Mouse (Mus musculus) ZHBTc4 (cell line): ENCODE data around the gene Insig2.

Source experiments
- DNase-seq: peaks from one replicate; pipeline ENCODE4 v3.0.0-alpha.2; 2011; ENCODE audit warnings: low read depth, low spot score

Insig2 gene

DNA sequence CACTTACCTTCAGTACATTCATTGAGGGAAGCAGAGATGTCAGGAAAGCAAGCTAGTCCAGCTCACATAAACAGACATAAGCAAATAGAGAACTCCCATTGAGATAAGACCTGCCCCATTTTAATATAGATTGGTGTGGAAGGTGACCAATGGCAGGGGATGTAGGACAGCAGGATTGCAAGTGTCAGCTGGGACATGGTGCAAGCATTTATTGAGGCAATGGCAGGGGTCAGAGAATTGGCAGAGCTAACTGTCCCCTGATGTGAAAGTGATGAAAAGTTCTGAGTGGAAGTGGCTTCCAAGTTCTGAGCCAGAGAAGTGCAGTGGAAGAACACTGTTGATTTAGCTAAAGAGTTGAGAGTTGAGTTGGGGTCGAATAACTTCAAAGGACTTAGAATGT, at the start of gene Insig2:
Gene Insig2 (minus strand): TSS at position 105 of the 400 bp plus-strand sequence.
- no peak for DNase-seq

DNA sequence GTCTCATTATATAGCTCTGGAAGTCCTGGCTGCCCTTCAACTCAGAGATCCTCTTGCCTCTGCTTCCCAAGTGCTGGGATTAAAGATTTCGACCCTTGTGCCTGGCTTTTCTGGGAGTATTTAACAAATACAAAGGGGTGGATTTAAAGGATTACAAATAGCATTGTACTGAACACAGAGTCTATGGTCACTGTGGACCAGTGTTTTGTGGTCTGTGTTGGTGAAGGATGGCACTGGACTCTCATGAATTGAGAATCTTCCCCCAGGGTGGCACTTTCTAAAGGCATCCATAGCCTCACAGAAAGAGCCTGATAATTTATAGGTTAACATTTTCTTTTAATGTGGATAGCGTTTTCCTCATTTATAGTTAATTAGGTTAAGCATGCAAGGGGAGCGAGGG, 49.2 kb upstream of the Insig2 start:
- DNase-seq = no peak

DNA sequence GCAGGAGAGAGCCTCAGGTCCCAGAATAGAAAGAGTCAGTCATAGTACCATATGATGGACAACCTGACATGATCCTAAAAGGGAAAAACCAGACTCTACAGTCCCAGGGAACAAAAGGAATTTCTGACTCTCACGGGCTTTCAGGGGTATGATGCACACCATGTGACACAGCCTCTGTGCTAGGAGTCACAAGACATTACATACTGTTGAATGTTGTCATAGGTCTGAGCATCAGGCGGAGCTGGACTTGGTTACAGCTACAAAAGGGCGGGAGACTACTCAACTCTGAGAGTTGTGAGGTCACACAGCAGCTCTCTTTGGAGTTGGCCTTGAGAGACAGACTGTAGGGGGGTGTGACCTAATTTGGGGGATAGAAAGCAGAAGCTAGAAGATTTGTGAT, 47.6 kb upstream of the Insig2 start:
- DNase-seq = no peak

DNA sequence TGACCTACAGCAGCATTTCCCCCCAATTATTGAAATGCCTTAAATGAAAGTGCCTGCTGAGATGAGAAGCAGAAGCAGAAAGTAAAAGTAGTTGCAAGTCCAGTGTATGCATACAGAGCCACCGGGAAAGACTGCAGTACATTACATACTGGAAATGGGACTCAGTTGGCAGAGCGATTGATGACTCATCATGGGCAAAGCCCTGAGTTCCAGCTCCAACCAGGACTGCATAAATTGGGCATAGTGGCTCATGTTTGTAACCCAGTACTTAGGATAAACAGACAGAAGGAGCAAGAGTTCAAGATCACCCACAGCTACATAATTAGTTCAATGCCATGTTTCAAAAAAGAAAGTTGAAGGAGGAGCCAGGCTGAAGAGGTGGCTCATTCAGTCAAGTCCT, 45.5 kb upstream of the Insig2 start:
- no peak for DNase-seq

DNA sequence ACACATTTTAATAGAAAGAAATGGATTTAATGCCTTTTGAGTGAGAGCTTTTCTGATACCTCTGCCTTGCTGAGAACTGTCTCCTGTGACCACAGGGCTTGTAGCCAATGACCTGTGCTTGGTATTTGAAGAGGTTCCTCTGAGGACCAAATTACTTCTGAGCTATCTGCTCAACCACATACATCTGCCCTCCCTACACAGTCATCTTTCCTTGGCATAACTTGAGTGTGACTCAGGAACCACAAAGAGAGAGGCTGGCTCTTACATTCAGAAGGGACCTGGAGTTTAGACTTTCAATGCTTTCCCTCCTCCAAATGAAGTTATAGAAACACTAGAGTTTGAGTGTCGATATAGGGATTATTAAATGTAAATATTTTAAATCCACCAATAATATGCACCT, 45.0 kb upstream of the Insig2 start:
- DNase-seq = no peak

DNA sequence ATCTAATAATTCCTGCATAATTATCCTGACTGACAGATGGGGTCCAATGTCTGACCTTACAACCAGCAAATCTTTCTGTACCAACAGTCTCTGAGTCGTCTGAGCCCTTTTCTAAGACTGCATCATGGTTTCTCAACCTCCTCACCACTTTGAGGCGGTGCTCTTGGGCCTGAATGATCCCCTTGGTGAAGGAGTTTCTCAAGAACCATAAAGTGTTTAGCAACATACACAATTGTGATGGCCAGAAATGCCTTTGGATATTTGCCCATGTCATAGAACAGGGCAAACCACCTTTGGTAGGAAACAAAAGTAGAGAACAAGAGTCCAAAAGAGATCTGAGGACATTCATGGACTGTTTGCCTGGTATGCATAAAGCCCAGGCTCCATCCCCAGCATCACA, 41.2 kb upstream of the Insig2 start:
- DNase-seq = no peak

GRCm38 (mm10) chr1:121372656-121373055, 40.3 kb upstream of the Insig2 start:
- DNase-seq = no peak

GRCm38 (mm10) chr1:121371449-121371848, 39.1 kb upstream of the Insig2 start:
- no peak for DNase-seq

- no peak for DNase-seq
Measured at GRCm38 (mm10) chr1:121367257-121367656, 34.9 kb upstream of the Insig2 start.

GRCm38 (mm10) chr1:121360561-121360960, 28.2 kb upstream of the Insig2 start:
- no peak for DNase-seq

- DNase-seq = no peak
Measured at GRCm38 (mm10) chr1:121359680-121360079, 27.3 kb upstream of the Insig2 start.

- no peak for DNase-seq
Measured at GRCm38 (mm10) chr1:121353779-121354178, 21.4 kb upstream of the Insig2 start.

DNA sequence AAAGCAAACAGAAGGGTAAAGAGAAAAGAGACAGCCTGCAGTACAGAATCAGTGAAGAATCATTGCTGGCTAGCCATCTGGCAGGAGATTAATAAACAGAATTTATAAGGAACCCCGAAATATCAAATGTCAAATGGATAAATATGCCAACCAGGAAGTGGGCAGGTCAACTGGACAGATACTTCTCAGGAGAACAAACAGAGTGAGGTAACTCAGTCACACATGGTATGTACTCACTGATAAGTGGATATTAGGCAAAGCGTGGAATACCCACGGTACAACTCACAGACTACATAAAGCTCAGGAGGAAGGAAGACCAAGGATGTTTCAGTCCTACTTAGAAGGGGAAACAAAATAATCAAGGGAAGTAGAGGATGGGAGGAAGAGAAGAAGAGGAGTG, 18.6 kb upstream of the Insig2 start:
- no peak for DNase-seq

DNA sequence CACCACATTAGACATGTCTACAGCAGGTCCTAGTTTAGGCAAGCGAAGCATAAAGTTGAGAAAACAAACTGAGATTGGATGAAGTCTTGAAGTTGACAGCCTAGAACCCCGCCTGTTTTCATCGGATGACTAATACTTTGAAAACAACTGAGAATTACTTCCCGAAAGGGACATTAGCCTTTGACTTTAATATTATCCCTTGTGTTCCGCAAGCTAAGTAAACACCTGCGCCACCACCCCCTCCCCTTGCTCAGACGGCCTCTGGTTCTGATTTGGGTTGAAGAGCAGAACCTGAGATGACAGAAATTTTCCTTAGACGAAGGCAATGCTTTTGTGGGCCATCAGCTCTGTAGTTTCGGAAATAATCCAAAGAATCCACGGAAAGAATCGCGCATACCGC, 18.2 kb upstream of the Insig2 start:
- no peak for DNase-seq

DNA sequence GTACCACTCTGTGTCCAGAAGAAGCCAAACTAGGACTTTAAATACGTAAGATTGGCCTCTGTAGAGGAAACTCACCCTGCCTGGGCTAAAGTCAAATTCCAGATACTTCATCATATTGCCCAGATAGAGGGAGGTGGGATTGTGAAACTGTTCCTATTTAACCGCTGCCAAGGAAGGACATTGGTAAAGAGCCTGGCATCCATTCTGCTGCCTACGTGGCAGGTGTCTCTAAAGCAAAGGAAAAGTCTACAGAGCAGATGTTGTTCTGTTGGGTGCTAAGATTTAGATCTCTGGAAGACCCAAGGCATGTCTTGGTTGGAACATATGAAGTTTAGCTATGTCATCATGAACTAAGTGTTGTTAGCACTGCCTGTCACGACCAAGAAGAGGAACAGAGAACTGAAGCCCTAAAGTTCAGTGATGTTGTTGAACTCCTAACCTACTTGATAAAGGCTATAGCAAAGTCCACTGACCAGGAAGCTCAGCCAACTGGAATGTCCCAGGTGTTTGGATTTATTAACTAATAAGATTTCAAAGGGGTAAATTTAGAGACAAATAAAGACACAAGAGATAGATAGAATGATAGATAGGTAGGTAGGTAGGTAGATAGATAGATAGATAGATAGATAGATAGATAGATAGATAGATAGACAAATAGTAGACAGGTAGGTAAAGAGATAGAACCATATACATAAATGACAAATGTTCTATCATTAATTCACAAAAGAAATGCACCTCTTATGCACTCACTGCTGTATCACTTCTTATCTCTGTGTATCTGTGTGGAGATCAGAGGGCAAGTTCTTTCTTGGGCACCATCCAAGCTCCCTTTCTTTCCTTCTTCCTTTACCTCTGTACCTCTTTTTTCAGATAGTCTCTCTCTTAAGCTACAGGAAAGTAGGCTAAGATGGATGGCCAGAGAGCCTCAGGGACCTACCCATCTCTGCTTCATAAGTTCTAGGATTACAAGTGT, 16.8 kb upstream of the Insig2 start:
- no peak for DNase-seq

- no peak for DNase-seq
Measured at GRCm38 (mm10) chr1:121343966-121344365, 11.6 kb upstream of the Insig2 start.

DNA sequence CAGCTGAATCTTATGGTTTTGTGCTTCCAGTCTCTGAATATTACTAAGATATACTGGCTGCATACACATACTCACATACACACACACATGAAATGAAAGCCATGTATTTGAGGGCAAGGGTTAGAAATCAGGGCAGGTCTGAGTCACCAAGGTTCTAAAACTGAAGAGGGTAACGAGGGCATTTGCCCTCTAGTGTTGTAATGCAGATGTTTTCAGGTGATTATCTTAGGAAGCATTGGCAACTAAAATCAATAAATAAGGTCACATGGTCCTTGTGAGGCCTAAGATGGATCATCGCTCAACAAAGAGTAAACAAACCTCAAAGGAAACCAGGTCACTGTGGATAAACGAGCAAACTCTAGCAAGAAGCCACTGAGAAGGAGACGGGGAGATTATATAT, 3.4 kb upstream of the Insig2 start:
- no peak for DNase-seq

GRCm38 (mm10) chr1:121333986-121334703, 1.8 kb upstream of the Insig2 start:
- DNase-seq = no peak

DNA sequence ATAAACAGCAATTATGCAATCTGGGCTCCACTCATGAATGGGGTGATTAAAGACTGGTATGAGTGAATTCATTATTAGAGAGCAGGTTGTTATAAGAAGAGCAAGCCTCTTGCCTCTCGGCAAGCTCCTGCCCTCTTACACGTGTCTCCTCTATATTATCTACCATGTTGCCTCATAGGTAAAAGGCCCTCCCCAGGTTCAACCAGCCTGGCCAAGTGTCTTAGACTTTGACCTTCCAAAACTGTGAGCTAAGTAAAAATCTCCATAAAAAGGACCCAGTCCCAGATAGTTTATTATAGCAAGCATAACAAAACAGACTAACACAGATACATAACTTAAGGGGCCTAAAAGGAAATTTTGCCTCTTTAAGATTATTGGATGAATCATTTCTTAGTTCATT, 1.8 kb downstream of the Insig2 start:
- no peak for DNase-seq

DNA sequence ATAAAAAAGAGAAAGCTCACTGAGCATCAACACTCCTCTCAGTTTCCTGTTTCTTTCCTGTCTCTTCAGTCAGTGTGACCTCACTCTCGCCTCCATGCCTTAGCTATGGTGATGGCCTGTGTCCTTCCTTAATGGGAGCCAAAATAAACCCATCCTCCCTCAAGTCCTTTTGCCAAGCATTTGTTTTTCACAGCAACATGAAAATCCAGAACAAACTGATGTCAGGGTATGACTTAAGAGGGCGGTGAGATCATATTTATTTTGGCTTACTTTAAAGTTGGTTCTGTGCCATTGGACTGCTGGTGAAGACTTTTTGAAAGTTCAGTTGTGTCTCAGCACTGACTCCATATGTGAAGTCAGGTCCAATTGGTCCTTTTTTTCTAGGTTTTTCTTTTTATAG, 3.0 kb downstream of the Insig2 start:
- no peak for DNase-seq

DNA sequence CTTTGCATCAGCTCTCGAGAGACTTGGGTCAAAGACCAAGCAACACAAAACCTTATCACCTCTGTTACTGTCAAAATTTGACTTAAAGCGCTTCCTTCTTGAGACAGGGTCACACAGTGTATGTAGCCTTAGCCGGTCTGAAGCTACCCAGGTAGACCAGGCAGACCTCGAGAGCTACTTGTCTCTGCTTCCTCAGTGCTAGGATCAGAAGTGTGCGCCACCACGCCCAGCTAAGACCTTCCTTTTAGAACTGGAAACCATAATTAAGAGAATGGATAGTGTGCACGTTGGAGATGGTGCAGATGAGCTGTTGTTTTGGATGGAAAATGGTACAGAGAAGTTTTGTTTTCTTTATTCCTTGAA, 4.2 kb downstream of the Insig2 start:
- DNase-seq = no peak

DNA sequence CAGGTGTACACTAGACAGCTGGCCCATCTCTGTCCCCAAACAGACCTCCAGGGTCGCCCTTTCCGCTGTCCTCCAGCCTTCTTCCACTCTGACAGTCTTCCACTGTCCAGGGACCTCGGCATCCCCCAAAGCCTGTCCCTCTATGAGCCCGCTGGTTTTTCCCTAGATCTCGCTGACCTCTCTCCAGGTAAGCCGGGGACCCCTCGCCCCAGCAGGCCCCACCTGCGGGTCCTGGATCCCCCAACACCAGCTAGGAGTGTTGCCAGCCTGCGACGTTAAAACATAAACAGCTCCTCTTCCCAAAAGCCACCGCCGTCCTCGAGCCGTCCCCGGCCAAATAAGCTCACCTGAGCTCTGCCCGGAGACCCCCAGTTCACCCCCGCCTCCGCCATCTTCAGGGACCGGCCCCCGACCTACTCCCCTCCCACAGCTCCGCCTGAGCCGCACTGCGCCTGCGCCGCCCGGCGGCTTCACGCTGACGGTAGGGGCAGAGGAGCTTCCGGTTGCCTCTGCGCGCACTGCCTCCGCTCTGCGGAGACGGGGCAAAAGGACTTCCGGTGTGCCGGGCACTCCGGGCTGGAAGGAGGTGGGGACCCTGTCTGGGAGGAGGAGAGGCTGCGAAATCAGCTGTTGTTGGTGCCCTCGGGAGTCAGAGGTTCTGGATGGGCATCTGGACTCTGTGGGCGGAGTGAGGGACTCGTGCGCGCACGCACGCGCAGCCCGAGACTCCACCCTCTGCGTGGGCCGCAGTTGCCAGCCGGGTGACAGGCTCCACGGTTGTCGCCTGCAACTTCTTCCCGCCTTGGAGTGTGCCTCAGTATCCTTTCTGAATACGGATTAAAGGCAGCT, 4.8 kb downstream of the Insig2 start:
- DNase-seq = peak; percentile 97
